Mouse (Mus musculus): ENCODE measurements at regions not wholly inside any gene's neighbourhood (a gene's known extent, or its start where the extent isn't known, plus 50 kb on each side); places are given as distances from the start of the nearest gene placed in this dataset.
A peak's percentile ranks its signal among the peaks of the same experiment; 100 is the strongest.

GRCm38 (mm10) chr8:103238456-103238970, 453.1 kb upstream of the Cdh11 start:
- intact Hi-C loops (cut with DNase I) = no loop called here
- no peak for DNase-seq (ENCODE audit: extremely low spot score in 1 of 2, low spot score in 2 of 2)

DNA sequence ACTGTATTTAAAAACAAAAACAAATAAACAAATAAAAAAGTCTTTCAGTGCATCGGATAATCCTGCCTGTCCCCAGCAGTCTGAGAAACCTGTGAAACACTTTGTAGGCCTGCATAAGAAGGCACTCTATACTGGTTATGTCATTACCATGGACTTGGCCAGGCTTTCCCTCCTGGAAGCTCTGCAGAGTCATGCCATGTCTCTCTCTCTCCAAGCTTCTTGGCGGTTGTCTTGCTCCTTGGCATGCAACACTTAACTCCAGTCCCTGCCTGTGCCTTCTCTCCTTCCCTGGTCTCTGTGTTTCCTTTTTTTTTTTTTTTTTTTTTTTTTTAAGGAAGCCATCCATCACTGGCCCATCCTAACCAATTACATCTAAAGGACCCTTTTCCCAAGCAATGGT, 458.7 kb upstream of the Cdh11 start:
- no peak for DNase-seq (ENCODE audit: extremely low spot score in 1 of 2, low spot score in 2 of 2)
- intact Hi-C loops (cut with DNase I) = no loop called here

GRCm38 (mm10) chr8:103244658-103245057, 459.2 kb upstream of the Cdh11 start:
- DNase-seq (ENCODE audit: extremely low spot score in 1 of 2, low spot score in 2 of 2) = no peak
- intact Hi-C loops (cut with DNase I) = no loop called here

GRCm38 (mm10) chr8:103245864-103246263, 460.4 kb upstream of the Cdh11 start:
- intact Hi-C loops (cut with DNase I) = no loop called here
- DNase-seq (ENCODE audit: extremely low spot score in 1 of 2, low spot score in 2 of 2) = no peak

DNA sequence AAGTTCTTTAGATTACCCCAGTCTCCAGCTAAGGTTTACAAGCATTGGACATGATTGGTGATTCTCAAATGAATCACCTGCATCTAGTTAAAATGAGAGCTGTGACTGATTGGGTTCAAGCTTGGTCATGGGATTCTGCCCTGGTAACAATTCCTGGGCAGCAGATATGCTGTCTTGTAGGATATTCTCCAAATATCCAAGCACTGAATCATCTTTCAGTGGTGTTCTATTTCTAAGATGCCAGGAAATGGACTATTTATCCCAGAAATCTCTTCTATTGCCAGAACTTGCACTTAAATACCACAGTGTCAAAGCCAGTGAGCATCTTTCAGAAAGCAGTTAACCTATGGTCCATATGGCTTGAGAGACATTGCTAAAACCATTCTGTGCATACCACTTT, 475.8 kb upstream of the Cdh11 start:
- no peak for DNase-seq (ENCODE audit: extremely low spot score in 1 of 2, low spot score in 2 of 2)
- intact Hi-C loops (cut with DNase I) = no loop called here

- intact Hi-C loops (cut with DNase I) = no loop called here
- DNase-seq (ENCODE audit: extremely low spot score in 1 of 2, low spot score in 2 of 2) = no peak
Observed at GRCm38 (mm10) chr8:103270035-103270434, 484.6 kb upstream of the Cdh11 start.

- intact Hi-C loops (cut with DNase I) = no loop called here
- DNase-seq (ENCODE audit: extremely low spot score in 1 of 2, low spot score in 2 of 2) = no peak
Observed at GRCm38 (mm10) chr8:103270815-103271553, 485.5 kb upstream of the Cdh11 start.

DNA sequence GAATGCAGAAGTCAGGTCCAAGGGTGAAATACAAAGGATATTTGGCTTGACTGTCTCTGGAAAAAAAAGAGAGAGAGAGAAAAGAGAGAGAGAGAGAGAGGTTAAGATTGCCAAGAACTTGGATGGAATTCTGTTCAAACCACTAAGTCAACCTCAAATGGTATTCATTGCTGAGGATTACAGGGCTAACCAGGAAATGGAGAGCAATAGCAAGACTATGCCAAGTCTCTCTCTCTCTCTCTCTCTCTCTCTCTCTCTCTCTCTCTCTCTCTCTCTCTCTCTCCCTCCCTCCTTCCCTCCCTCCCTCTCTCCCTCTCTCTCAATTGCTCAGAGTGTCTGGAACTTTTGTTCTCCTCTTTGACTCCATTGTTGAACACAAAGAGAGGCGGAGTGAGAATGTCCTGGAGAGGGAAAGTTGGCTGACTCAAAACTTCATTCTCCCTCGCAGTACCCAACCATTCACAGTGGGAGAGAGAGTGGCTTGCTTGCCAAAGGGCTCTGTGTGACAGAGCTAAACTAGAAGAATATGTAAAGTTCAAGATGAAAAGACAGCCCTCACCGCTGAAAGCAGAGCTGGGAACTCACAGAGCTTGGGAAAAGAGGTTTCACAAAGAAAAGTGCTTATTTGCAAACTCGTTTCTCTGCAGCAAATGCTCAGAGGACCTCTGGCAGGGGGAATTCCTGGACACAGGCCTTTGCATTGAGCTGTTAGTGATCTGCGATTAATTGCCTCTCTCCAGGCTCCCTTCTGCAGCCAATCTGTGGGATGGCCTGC, 487.1 kb upstream of the Cdh11 start:
- peak; percentile 20 to 36 for DNase-seq (ENCODE audit: extremely low spot score in 1 of 2, low spot score in 2 of 2)
- intact Hi-C loops (cut with DNase I) = no loop called here

GRCm38 (mm10) chr8:103273476-103273875, 488.0 kb upstream of the Cdh11 start:
- DNase-seq (ENCODE audit: extremely low spot score in 1 of 2, low spot score in 2 of 2) = no peak
- intact Hi-C loops (cut with DNase I) = no loop called here

DNA sequence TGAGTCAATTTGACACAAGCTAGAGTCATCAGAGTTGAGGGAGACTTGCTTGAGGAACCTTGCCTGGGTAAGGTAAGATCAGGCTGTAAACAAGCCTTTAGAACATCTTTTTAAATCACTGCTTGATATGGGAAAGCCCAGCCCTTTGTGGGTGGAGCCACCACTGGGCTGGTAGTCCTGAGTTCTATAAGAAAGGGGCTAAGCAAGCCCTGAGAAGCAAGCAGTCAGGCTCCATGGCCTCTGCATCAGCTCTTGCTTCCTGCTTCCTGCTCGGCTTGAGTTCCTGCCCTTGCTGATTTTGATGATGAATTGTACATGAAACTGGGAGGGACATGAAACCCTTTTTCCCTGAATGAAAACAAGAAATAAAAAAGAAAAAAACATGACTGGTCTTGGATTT, 496.4 kb upstream of the Cdh11 start:
- intact Hi-C loops (cut with DNase I) = loop anchor here (5.0 kb wide), 1 partner anchor 380 kb away; no protein-coding TSS in a partner anchor
- DNase-seq (ENCODE audit: extremely low spot score in 1 of 2, low spot score in 2 of 2) = no peak

GRCm38 (mm10) chr8:103288561-103288974, 503.1 kb upstream of the Cdh11 start:
- intact Hi-C loops (cut with DNase I) = no loop called here
- peak in 1 of 2 experiments; percentile 17 for DNase-seq (ENCODE audit: extremely low spot score in 1 of 2, low spot score in 2 of 2)

DNA sequence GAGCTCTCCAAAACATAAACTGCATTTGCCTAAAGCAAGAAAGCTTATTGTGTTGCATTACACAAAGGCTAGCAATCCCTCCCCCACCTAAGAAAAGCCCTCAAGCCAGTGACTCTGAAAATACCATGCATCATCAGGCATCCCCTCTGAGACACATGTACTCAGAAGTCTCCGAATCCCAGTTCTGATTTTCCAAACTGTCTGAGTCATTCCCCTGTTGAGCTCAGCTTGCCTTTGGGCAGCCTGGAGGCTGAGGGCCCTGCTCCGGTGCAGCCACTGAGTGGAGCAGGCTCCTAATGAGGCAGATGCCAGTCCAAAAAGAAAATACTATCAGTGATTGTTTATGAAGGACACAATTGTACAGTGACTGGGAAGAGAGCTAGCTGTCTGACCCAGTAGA, 507.5 kb upstream of the Cdh11 start:
- intact Hi-C loops (cut with DNase I) = no loop called here
- no peak for DNase-seq (ENCODE audit: extremely low spot score in 1 of 2, low spot score in 2 of 2)

DNA sequence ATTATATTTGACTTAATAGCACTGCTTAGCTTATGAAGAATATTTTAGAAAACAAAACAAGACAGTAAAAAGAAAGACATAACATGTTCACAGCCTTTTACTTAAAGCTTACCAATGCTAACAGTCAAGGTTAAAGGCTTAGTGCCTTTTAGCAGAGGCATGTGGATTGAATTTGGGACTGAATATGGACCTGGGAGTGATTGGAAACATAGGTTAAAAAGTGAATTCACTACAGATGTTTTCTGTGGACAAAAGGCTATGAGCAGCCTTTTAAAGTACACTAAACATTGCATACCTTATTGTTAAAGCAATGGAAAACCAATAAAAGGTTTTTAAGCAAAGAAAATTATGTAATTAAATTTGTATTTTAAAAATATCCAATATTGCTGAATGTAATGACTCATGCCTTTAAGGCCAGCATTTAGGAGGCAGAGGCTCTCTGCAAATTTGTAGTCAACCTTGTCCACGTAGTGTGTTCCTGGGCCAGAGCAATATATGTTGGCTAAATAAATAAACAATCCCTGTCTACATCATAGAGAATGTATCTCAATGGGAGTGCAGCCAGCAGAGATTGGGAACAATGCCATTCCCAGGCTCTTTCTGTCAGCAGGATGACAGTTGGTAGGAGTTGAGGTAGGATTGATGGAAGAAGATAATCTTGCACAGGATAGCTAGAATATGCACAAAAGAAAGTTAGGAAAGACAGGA, 521.2 kb upstream of the Cdh11 start:
- intact Hi-C loops (cut with DNase I) = no loop called here
- no peak for DNase-seq (ENCODE audit: extremely low spot score in 1 of 2, low spot score in 2 of 2)

DNA sequence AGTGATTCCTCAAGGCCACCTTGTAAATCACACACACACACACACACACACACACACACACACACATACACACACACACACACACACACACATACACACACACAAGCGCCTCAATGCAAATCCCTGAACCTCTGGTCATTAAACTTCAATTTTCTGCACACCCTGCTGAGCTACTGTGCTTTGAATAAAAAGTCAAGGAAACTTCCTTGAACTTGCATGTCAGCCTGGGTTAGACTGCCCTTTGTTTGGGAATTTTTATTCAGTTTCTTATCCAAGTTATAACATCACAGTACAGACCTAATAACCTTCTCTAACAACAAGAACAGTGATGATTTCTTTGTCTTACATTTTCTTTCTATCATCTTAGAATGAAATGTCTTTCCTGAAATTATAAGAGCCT, 528.1 kb upstream of the Cdh11 start:
- intact Hi-C loops (cut with DNase I) = no loop called here
- DNase-seq (ENCODE audit: extremely low spot score in 1 of 2, low spot score in 2 of 2) = no peak

DNA sequence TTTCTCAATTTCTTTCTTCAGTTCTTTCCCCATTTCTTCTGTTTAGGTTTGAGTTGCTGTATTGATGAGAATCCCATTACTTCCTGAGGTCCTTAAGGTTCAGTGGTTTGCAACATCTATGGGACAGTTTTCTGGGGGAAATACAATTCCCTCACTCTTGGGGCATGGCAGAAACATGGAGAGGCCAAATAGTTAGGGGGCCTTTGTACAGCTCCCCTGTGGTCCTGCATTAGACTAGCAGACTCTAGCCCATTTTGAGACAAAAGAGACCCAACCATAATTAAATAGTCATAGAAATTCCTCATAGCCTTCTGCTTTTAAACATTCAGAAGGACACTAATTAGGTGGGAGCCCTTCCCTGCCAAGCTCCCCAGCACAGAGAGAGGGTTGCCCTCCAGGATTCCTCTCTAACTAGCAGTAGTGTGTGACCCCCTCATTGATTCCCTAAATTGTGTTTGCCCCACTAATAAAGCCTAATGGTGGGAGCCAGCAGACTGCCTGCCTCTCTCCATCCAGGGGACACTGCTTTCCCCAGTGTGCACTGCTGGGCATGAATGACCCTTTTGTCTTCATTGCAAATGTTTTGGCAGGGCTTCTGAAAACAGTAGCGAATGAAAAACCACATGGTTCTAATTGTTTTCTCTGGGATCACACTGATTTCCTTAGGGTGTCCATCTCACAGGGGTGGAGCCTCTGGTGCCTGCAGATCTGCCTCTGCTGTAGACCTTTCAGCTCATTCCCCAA, 529.0 kb upstream of the Cdh11 start:
- DNase-seq (ENCODE audit: extremely low spot score in 1 of 2, low spot score in 2 of 2) = peak; percentile 17 to 38
- intact Hi-C loops (cut with DNase I) = no loop called here

DNA sequence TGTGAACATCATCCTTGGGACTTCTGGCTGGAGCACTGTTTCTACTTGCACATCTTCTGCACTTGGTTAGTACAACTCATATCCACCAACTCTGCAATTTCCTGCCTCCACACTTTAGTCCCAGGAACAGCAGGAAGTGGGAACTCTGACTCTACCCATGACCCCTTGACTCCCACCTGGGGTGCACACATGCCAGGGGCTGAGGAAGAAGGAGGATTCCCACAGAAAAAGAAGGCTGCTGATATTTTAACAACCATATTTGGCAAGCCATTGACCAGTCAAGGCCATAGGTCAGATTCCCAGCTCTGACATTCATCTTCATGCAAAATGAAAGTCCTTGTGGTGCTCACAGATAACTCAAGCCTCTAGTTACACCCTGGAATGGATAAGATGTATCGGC, 530.3 kb upstream of the Cdh11 start:
- intact Hi-C loops (cut with DNase I) = no loop called here
- peak in 1 of 2 experiments; percentile 63 for DNase-seq (ENCODE audit: extremely low spot score in 1 of 2, low spot score in 2 of 2)

GRCm38 (mm10) chr8:103316691-103317091, 531.2 kb upstream of the Cdh11 start:
- intact Hi-C loops (cut with DNase I) = no loop called here

DNA sequence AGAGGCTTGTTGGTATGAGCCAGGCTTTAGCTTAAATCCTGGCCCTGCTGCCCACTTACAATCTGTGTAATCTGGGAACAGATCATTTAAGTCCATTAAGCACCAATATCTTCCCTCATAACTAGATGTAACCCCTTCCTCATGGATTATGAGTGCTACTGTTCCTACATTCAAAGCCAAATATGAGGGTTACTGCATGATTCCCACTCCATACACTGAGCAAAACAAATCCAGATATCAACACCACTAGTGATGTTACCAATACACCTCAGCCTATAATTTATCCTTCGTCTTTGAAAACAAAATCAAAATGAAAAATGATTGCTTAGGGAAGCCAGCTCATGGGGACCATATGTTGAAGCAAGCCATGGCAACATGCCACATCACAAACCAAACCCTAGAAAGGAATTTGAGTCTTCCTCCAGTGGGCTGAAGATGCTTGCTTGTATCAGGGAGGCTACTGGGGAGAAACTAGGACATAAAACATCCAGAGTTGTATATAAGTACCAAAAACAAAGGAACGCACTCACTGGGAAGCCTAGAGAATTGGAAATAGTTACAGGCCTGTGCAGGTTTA, 531.8 kb upstream of the Cdh11 start:
- no peak for DNase-seq (ENCODE audit: extremely low spot score in 1 of 2, low spot score in 2 of 2)
- intact Hi-C loops (cut with DNase I) = no loop called here

More at GRCm38 (mm10) chr8:103316691-103317091, 531.2 kb upstream of the Cdh11 start:
- no peak for DNase-seq (ENCODE audit: extremely low spot score in 1 of 2, low spot score in 2 of 2)
